Mouse (Mus musculus) spleen, adult 2 months (tissue): ENCODE measurements around the gene Cab39. TPM values are rescaled to one million over a fixed set of nuclear protein-coding genes. Genes with fewer than 3 reads are reported as not detected.

Experiments used
- DNase-seq, 2 experiments: peaks; one replicate each; pipeline versions ENCODE4 v3.0.0 to v3.0.0-alpha.2; 2012 to 2021; ENCODE audit warnings: low spot score in 2 of 2, low read depth in 1 of 2
- H3K27ac ChIP-seq: fragments of 200-500 bp; 2 replicates; pipeline ENCODE4 v1.5.1; 2012; ENCODE audit warnings: low read length, inconsistent platforms; ENCODE audit not compliant: insufficient read depth
- H3K27me3 ChIP-seq: fragments of 200-500 bp; 2 replicates; pipeline ENCODE4 v1.6.1; 2012; ENCODE audit warnings: mild to moderate bottlenecking, moderate library complexity, low read length, inconsistent platforms; ENCODE audit not compliant: control insufficient read depth, insufficient read depth
- H3K36me3 ChIP-seq: fragments of 200-500 bp; 2 replicates; pipeline ENCODE4 v1.6.1; 2012; ENCODE audit warnings: mild to moderate bottlenecking, low read length, inconsistent platforms; ENCODE audit not compliant: control insufficient read depth, insufficient read depth
- H3K4me1 ChIP-seq: fragments of 200-500 bp; 2 replicates; pipeline ENCODE4 v1.6.1; 2011; ENCODE audit warnings: inconsistent platforms; ENCODE audit not compliant: control insufficient read depth, insufficient read depth, insufficient read length
- H3K4me3 ChIP-seq: fragments of 200-500 bp; 2 replicates; pipeline ENCODE4 v1.5.1; 2011; ENCODE audit warnings: mild to moderate bottlenecking, inconsistent platforms; ENCODE audit not compliant: insufficient read depth, insufficient read length; ENCODE audit errors: extremely low read depth
- CTCF ChIP-seq: fragments of 200-500 bp; IDR thresholded peaks from 2 replicates; pipeline ENCODE4 v1.5.1; 2011; ENCODE audit warnings: mild to moderate bottlenecking, inconsistent platforms; ENCODE audit not compliant: insufficient read depth, insufficient read length, insufficient replicate concordance; ENCODE audit errors: extremely low read depth
- POLR2A ChIP-seq: fragments of 200-500 bp; IDR thresholded peaks from 2 replicates; pipeline ENCODE4 v1.6.1; 2011; ENCODE audit warnings: low read depth, low read length, inconsistent platforms
- WGBS: fragments of 180-500 bp; shearing (Covaris S2); methylation state at CpG from one replicate; pipeline ENCODE4 v1.1.7; 2018; 5-methylcytosine and 5-hydroxymethylcytosine counted together
- polyA plus RNA-seq: library from polyadenylated mRNA; depleted of rRNA; stranded (reverse); fragments of >200 nt; gene quantifications from 2 replicates; pipeline ENCODE4 v1.2.3, GENCODE M21; 2012

Gene Cab39
- polyA plus RNA-seq, 1 experiment = 25.0 TPM

DNA sequence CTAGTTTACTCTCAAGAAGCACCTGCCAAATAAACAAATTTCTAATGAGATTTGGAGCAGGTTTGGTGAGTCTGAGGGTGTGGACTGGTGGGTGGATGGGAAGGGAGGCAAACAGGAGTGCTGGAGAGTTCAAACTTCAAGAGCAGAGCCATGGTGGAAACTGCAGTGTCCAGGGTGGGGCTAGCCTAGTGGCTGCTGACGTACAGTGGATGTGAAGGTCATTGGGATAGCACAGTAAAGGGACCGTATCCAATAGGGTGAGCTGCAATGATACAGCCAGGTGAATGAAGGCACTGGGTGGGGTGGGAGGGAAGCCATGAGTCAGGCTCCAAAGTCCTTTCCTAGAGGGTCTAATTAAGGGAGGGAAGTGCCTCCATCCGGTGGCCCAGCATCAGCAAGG, 2.7 kb upstream of the Cab39 start:
- DNase-seq = no peak
- H3K27ac ChIP-seq = no peak overlapping the region
- no peaks in the 10 kb centered on the region for H3K27me3 ChIP-seq
- no peak overlapping the region for H3K4me3 ChIP-seq
- no peak for TF ChIP-seq CTCF
- H3K4me1 ChIP-seq = no peaks in the 10 kb centered on the region
- WGBS = 76% methylated on average over 3 of the region's 3 CpGs
- no peaks in the 10 kb centered on the region for H3K36me3 ChIP-seq

GRCm38 (mm10) chr1:85791476-85791875, 1.8 kb upstream of the Cab39 start:
- no peak overlapping the region for H3K4me3 ChIP-seq
- TF ChIP-seq CTCF = no peak
- no peak for TF ChIP-seq POLR2A
- DNase-seq = no peak
- H3K4me1 ChIP-seq = 0 out of 2 replicates have a peak, but pooled peaks cover 3% of the 10 kb centered on the region
- no peaks in the 10 kb centered on the region for H3K36me3 ChIP-seq
- H3K27me3 ChIP-seq = no peaks in the 10 kb centered on the region
- 91% methylated on average over 3 of the region's 3 CpGs for WGBS
- H3K27ac ChIP-seq = no peak overlapping the region

DNA sequence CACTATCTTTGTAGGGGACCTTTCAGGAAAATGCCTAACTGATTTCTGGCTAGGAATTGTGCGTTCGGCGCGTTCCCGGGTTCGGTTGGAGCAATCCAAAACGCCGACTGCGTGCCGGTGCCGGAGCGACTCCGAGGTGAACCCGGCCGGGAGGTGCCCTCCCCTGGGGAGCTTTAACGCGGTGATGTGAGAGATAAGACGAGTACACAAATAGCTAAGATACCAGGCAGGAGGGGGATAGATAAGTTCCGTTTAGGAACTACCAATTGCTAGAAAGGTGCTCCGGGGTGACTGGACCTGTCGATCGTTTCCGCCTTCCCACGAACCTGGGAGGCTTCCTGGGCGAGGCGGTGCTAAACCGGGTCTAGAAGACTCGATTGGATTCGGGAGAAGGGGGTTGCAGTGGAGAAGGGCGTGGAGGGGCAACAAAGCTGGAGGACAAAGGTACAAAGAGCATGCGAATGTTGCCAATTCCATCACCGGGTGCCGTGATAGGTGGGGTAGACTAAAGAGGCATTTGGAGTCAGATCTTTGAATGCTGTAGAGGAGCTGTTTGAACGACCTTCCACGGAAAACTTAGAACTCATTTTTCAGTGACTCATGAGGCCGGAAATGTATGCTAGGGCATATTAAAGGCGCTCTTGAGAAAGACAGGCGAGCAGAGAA, 998 bp downstream of the Cab39 start:
- H3K4me1 ChIP-seq = peaks cover 3% of the 10 kb centered on the region; the same call in 1 of the 2 replicates
- under 1% methylated on average over 38 of the region's 38 CpGs for WGBS
- no peak for TF ChIP-seq CTCF
- peak; percentile 19 to 24 for DNase-seq
- H3K27ac ChIP-seq = peak overlapping the region; percentile 95
- no peaks in the 10 kb centered on the region for H3K27me3 ChIP-seq
- no peaks in the 10 kb centered on the region for H3K36me3 ChIP-seq
- peak overlapping the region; percentile 100 for H3K4me3 ChIP-seq

- WGBS = 70% methylated on average over 3 of the region's 3 CpGs
Measured at GRCm38 (mm10) chr1:85795196-85795595, 2.0 kb downstream of the Cab39 start.

DNA sequence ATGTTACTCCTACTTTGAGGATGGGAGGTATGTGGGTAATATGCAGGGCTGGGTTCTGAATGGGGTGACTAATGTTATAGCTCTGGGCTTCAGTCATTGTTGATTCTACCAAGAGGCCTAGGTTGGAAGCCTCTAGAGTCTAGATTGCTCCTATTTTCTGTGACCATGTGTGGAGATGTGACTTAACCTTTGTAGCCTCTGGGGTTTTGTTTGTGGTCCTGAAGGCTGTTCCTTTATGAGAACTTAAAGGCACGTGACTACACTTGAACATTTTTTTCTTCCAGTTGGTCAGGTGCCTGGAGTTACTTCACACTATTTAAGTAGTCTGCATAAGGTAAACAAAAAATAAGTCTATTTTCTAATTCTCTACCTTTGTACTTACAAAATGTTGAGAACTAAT, 6.5 kb downstream of the Cab39 start:
- DNase-seq = no peak
- Histone ChIP-seq H3K4me1 (peaks cover 6% of the 10 kb centered on the region), H3K27me3 (no peaks in the 10 kb centered on the region), H3K27ac (no peak overlapping the region), H3K36me3 (peaks cover 2% of the 10 kb centered on the region; the same call in 1 of the 2 replicates), H3K4me3 (no peak overlapping the region; the same call in 1 of the 2 replicates)
- 37% methylated on average over 1 of the region's 1 CpGs for WGBS
- no peak for TF ChIP-seq POLR2A
- TF ChIP-seq CTCF = no peak

More at GRCm38 (mm10) chr1:85795196-85795595, 2.0 kb downstream of the Cab39 start:
- Histone ChIP-seq H3K4me3 (no peak overlapping the region; the same call in 1 of the 2 replicates), H3K27me3 (no peaks in the 10 kb centered on the region), H3K4me1 (peaks cover 5% of the 10 kb centered on the region), H3K27ac (no peak overlapping the region), H3K36me3 (no peaks in the 10 kb centered on the region)
- TF ChIP-seq CTCF (no peak), POLR2A (no peak)
- DNase-seq = no peak

- WGBS = 94% methylated on average over 1 of the region's 1 CpGs
- Histone ChIP-seq H3K27me3 (no peaks in the 10 kb centered on the region), H3K4me3 (no peak overlapping the region), H3K36me3 (peaks cover 2% of the 10 kb centered on the region; the same call in 1 of the 2 replicates), H3K4me1 (peaks cover 9% of the 10 kb centered on the region), H3K27ac (no peak overlapping the region)
- DNase-seq = no peak
- TF ChIP-seq CTCF (no peak), POLR2A (no peak)
Measured at GRCm38 (mm10) chr1:85802517-85802916, 9.3 kb downstream of the Cab39 start.

- H3K4me1 ChIP-seq = peaks cover 13% of the 10 kb centered on the region
- TF ChIP-seq POLR2A (no peak), CTCF (no peak)
- H3K4me3 ChIP-seq = no peak overlapping the region
- H3K36me3 ChIP-seq = peaks cover 2% of the 10 kb centered on the region; the same call in 1 of the 2 replicates
- no peak for DNase-seq
- H3K27me3 ChIP-seq = no peaks in the 10 kb centered on the region
- 93% methylated on average over 8 of the region's 8 CpGs for WGBS
- H3K27ac ChIP-seq = no peak overlapping the region
Measured at GRCm38 (mm10) chr1:85804551-85804950, 11.3 kb downstream of the Cab39 start.

DNA sequence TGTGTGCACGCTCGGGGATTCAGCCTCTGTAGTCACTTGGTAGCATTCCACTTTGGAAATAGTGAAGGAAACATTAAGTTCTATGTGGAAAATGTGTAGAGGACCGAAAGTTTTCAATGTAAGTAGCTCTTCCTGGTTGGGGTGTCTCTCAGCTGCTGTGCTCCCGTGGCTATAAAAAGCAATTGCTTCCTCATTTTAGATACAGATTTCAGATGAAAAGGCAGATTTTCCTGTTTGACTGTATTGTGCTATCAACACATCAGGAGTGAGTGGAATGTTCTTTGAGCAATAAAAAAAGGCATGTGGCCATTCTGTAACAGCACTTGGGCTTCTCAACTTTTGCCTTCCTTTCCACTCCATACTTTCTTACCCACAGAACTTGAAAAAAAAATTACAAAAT, 16.0 kb downstream of the Cab39 start:
- peaks cover 2% of the 10 kb centered on the region; the same call in 1 of the 2 replicates for H3K36me3 ChIP-seq
- no peak overlapping the region; the same call in 1 of the 2 replicates for H3K27ac ChIP-seq
- DNase-seq = no peak
- 13% methylated on average over 4 of the region's 4 CpGs for WGBS
- no peaks in the 10 kb centered on the region for H3K27me3 ChIP-seq
- TF ChIP-seq CTCF (no peak), POLR2A (no peak)
- no peak overlapping the region for H3K4me3 ChIP-seq
- H3K4me1 ChIP-seq = peaks cover 11% of the 10 kb centered on the region
